16 mouse cellular contexts compared by ENCODE assay signal in the genomic region with DNA sequence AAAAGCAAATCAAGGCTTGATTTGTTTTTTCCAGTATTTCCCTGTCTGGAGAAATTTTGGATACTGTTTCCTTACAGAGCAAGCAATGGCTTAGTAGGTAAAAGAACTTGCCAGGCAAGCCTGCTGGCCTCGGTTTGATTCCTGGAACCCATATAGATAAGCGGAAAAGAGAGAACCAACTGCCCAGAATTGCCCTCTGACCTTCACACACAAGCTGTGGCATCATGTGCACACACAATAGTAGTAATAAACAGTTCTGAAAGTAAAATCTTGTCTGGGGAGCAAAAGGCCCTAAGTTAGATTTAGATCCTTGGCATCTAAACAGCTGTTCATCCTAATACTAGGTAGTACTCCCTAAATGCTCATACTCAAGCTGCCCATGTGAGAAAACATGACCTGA.
"Had no signal": no experiment of that assay in that cellular context is flagged by ENCODE, and none has a peak within 500 bp of the region (broad histone marks: within the 10 kb centered on the region; RNA-seq: fewer than 3 reads in every experiment).

No protein-coding gene starts in this region.

- DNase-seq: kidney, adult 18-20 months; kidney, postnatal 10 days; kidney, postnatal 36 days; layer of hippocampus, postnatal 36 days; liver, embryonic 13.5 days; lung, embryonic 14.5 days; lung, postnatal 4 days; thymus, postnatal 25 days had no signal

- ATAC-seq: inflammation-experienced regulatory T-cells, adult 6 months; lung, postnatal 0 days; midbrain, embryonic 15.5 days had no signal

- H3K9ac ChIP-seq: kidney, embryonic 15.5 days; liver, embryonic 13.5 days; lung, embryonic 14.5 days; midbrain, embryonic 12.5 days; midbrain, embryonic 15.5 days; neural tube, embryonic 12.5 days; neural tube, embryonic 15.5 days had no signal

- H3K27ac ChIP-seq: kidney, embryonic 15.5 days; left cerebral cortex, adult 2 months; liver, embryonic 13.5 days; midbrain, embryonic 12.5 days; midbrain, embryonic 15.5 days; neural tube, embryonic 12.5 days; neural tube, embryonic 15.5 days had no signal

- H3K4me3 ChIP-seq: kidney, embryonic 15.5 days; left cerebral cortex, adult 2 months; liver, embryonic 13.5 days; midbrain, embryonic 12.5 days; midbrain, embryonic 15.5 days; neural tube, embryonic 12.5 days; neural tube, embryonic 15.5 days had no signal

- H3K9me3 ChIP-seq: kidney, embryonic 15.5 days; liver, embryonic 13.5 days; midbrain, embryonic 12.5 days; midbrain, embryonic 15.5 days; neural tube, embryonic 12.5 days; neural tube, embryonic 15.5 days had no signal

- H3K36me3 ChIP-seq: midbrain, embryonic 12.5 days; midbrain, embryonic 15.5 days; neural tube, embryonic 12.5 days; neural tube, embryonic 15.5 days had no signal

- H3K4me2 ChIP-seq: kidney, embryonic 15.5 days; liver, embryonic 13.5 days; lung, embryonic 14.5 days; midbrain, embryonic 12.5 days; midbrain, embryonic 15.5 days; neural tube, embryonic 12.5 days; neural tube, embryonic 15.5 days had no signal

- H3K27me3 ChIP-seq: kidney, embryonic 15.5 days; liver, embryonic 13.5 days; midbrain, embryonic 12.5 days; midbrain, embryonic 15.5 days; neural tube, embryonic 12.5 days; neural tube, embryonic 15.5 days had no signal
